Mouse (Mus musculus): Measurements from ENCODE around the gene Gimap7. TPM values are rescaled to one million over a fixed set of nuclear protein-coding genes. Genes with fewer than 3 reads are reported as not detected.

Gimap7 gene
- polyA plus RNA-seq, 1 experiment from 2014 or later, result 0.14 TPM

- ATAC-seq (ENCODE audit: insufficient read depth, low FRiP score), result peak; percentile 63
- Histone ChIP-seq H3K4me3 (replicated peaks; ENCODE audit: low read length) (peak overlapping the region; percentile 51), H3K27me3 (ENCODE audit: control insufficient read depth, insufficient read depth, low read length) (peaks cover 15% of the 10 kb centered on the region), H3K4me1 (ENCODE audit: control insufficient read depth, insufficient read depth, low read length) (peaks cover 16% of the 10 kb centered on the region), H3K4me2 (ENCODE audit: low read depth, low read length) (peak overlapping the region; percentile 85), H3K36me3 (ENCODE audit: control insufficient read depth, insufficient read depth, low read length) (no peaks in the 10 kb centered on the region), H3K9ac (ENCODE audit: low read length) (peak overlapping the region; percentile 69), H3K27ac (ENCODE audit: low read length) (peak overlapping the region; percentile 56), H3K9me3 (replicated peaks; ENCODE audit: control insufficient read depth, low read length) (no peaks in the 10 kb centered on the region)
- 11% methylated on average over 52 of the region's 52 CpGs for WGBS
Observed at GRCm38 (mm10) chr6:48742422-48743351, 24.3 kb downstream of the Gimap7 start.

GRCm38 (mm10) chr6:48745490-48745889, 27.1 kb downstream of the Gimap7 start:
- H3K4me2 ChIP-seq (ENCODE audit: low read depth, low read length), result 0 out of 2 replicates have a peak overlapping the region, but pooled peaks have one; percentile 5
- no peak overlapping the region for H3K4me3 ChIP-seq (replicated peaks; ENCODE audit: low read length)
- H3K4me1 ChIP-seq (ENCODE audit: control insufficient read depth, insufficient read depth, low read length), result peaks cover 16% of the 10 kb centered on the region
- peak overlapping the region; percentile 35; the same call in 1 of the 2 replicates for H3K9ac ChIP-seq (ENCODE audit: low read length)
- peak overlapping the region; percentile 57 for H3K27ac ChIP-seq (ENCODE audit: low read length)
- H3K36me3 ChIP-seq (ENCODE audit: control insufficient read depth, insufficient read depth, low read length), result no peaks in the 10 kb centered on the region
- WGBS, result 44% methylated on average over 2 of the region's 2 CpGs
- no peak for ATAC-seq (ENCODE audit: insufficient read depth, low FRiP score)
- H3K27me3 ChIP-seq (ENCODE audit: control insufficient read depth, insufficient read depth, low read length), result peaks cover 15% of the 10 kb centered on the region
- no peaks in the 10 kb centered on the region for H3K9me3 ChIP-seq (replicated peaks; ENCODE audit: control insufficient read depth, low read length)

GRCm38 (mm10) chr6:48745959-48746889, 27.8 kb downstream of the Gimap7 start, which contains the start of gene Gimap5:
Gene Gimap5 (plus strand): TSS chr6:48746197.
- peak within 1 kb of the TSS; percentile 24; the same call in 1 of the 2 replicates for H3K4me2 ChIP-seq (ENCODE audit: low read depth, low read length)
- H3K36me3 ChIP-seq (ENCODE audit: control insufficient read depth, insufficient read depth, low read length), result no peaks in the 10 kb centered on the region
- H3K4me1 ChIP-seq (ENCODE audit: control insufficient read depth, insufficient read depth, low read length), result peaks cover 16% of the 10 kb centered on the region
- H3K27me3 ChIP-seq (ENCODE audit: control insufficient read depth, insufficient read depth, low read length), result peaks cover 15% of the 10 kb centered on the region
- H3K9ac ChIP-seq (ENCODE audit: low read length), result peak within 1 kb of the TSS; percentile 47; the same call in 1 of the 2 replicates
- no peak for ATAC-seq (ENCODE audit: insufficient read depth, low FRiP score)
- WGBS, result 43% methylated on average over 16 of the region's 16 CpGs
- H3K9me3 ChIP-seq (replicated peaks; ENCODE audit: control insufficient read depth, low read length), result no peaks in the 10 kb centered on the region
- peak within 1 kb of the TSS; percentile 74 for H3K27ac ChIP-seq (ENCODE audit: low read length)
- peak within 1 kb of the TSS; percentile 18; the same call in 1 of the 2 replicates for H3K4me3 ChIP-seq (replicated peaks; ENCODE audit: low read length)

DNA sequence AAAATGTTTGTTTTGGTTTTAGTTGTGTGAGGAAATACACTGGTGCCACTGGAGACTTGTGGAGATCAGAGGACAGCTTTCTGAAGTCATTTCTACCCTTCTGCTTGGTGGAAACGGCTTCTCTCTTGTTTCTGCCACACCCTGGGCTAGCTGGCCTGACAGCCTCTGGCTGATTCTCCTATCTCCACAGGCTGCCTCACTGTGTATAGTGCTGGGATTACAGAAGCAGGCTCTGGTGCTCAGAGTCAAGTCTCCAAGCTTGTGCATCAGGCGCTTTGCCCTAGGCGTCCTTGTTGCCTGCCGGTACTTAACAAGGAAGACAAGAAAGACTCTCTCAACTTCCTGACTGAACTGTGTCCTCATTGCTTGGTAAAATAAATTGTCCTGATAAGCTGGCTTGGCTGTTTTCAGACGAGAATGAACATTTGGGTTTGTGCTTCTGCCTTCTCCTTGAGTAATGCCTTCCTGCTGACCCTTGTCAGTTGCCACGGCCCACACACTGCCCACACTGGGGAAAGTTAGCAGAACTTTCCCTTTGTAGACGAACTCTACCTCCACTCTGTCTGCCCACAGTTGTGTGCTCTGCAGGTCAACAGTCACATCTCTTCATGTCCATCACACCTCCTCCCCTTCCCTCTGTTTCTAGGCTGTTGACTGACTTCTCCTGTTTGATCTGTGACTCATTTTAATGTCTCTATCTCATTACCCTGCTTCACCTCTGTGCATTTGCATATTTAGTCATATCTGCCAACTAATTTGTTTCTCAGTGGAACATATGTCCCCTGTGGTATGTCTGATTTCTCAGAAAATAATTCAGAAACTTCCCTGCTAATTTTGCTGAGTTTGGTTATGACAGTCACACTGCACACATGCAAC, 28.9 kb downstream of the Gimap7 start:
- H3K9ac ChIP-seq (ENCODE audit: low read length), result peak overlapping the region; percentile 39; the same call in 1 of the 2 replicates
- no peak for ATAC-seq (ENCODE audit: insufficient read depth, low FRiP score)
- 36% methylated on average over 7 of the region's 7 CpGs for WGBS
- H3K27ac ChIP-seq (ENCODE audit: low read length), result peak overlapping the region; percentile 74
- H3K27me3 ChIP-seq (ENCODE audit: control insufficient read depth, insufficient read depth, low read length), result peaks cover 11% of the 10 kb centered on the region
- H3K4me3 ChIP-seq (replicated peaks; ENCODE audit: low read length), result peak overlapping the region; percentile 18; the same call in 1 of the 2 replicates
- peak overlapping the region; percentile 24; the same call in 1 of the 2 replicates for H3K4me2 ChIP-seq (ENCODE audit: low read depth, low read length)
- H3K4me1 ChIP-seq (ENCODE audit: control insufficient read depth, insufficient read depth, low read length), result peaks cover 11% of the 10 kb centered on the region
- no peaks in the 10 kb centered on the region for H3K36me3 ChIP-seq (ENCODE audit: control insufficient read depth, insufficient read depth, low read length)
- H3K9me3 ChIP-seq (replicated peaks; ENCODE audit: control insufficient read depth, low read length), result no peaks in the 10 kb centered on the region

DNA sequence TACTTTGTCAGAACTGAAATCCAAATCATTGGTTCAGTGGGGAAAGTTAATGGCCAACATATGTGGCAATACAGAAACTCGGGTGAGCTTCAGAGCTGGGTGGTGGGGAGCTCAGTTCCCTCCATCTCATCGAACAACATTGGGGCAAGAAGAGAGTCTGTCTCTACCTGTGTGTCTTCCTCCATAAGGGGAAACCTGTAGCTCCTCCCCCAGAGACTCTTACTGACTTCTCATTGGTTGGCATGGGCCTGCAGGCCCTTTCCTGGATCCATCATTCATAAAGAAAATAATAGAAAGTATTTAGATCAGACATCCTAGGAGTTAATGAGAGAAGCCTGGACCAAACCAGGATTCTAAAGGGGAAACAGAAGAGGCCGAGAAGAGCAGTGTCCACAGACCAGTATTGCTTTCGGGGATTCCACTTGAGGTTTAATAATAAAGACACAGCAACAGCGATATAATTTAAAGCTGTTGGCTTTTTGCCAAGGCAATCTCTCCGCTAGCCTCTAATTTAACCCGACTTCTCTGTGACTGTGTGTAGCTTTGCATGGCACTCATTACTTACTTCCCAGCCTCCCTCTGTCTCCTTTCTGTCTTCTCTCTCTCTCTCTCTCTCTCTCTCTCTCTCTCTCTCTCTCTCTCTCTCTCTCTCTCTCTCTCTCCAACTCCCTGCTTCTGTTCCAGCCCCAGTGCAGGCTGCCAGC, 45.3 kb downstream of the Gimap7 start:
- Histone ChIP-seq H3K27ac (ENCODE audit: low read length) (no peak overlapping the region), H3K27me3 (ENCODE audit: control insufficient read depth, insufficient read depth, low read length) (no peaks in the 10 kb centered on the region), H3K4me3 (replicated peaks; ENCODE audit: low read length) (no peak overlapping the region), H3K4me2 (ENCODE audit: low read depth, low read length) (no peak overlapping the region), H3K9ac (ENCODE audit: low read length) (no peak overlapping the region), H3K36me3 (ENCODE audit: control insufficient read depth, insufficient read depth, low read length) (no peaks in the 10 kb centered on the region), H3K9me3 (replicated peaks; ENCODE audit: control insufficient read depth, low read length) (no peaks in the 10 kb centered on the region), H3K4me1 (ENCODE audit: control insufficient read depth, insufficient read depth, low read length) (no peaks in the 10 kb centered on the region)
- 59% methylated on average over 7 of the region's 7 CpGs for WGBS
- no peak for ATAC-seq (ENCODE audit: insufficient read depth, low FRiP score)

GRCm38 (mm10) chr6:48764496-48764895, 46.1 kb downstream of the Gimap7 start:
- Histone ChIP-seq H3K36me3 (ENCODE audit: control insufficient read depth, insufficient read depth, low read length) (no peaks in the 10 kb centered on the region), H3K27ac (ENCODE audit: low read length) (no peak overlapping the region), H3K9ac (ENCODE audit: low read length) (no peak overlapping the region), H3K27me3 (ENCODE audit: control insufficient read depth, insufficient read depth, low read length) (no peaks in the 10 kb centered on the region), H3K4me1 (ENCODE audit: control insufficient read depth, insufficient read depth, low read length) (no peaks in the 10 kb centered on the region), H3K4me2 (ENCODE audit: low read depth, low read length) (no peak overlapping the region), H3K4me3 (replicated peaks; ENCODE audit: low read length) (no peak overlapping the region), H3K9me3 (replicated peaks; ENCODE audit: control insufficient read depth, low read length) (no peaks in the 10 kb centered on the region)
- 94% methylated on average over 10 of the region's 10 CpGs for WGBS
- ATAC-seq (ENCODE audit: insufficient read depth, low FRiP score), result no peak

DNA sequence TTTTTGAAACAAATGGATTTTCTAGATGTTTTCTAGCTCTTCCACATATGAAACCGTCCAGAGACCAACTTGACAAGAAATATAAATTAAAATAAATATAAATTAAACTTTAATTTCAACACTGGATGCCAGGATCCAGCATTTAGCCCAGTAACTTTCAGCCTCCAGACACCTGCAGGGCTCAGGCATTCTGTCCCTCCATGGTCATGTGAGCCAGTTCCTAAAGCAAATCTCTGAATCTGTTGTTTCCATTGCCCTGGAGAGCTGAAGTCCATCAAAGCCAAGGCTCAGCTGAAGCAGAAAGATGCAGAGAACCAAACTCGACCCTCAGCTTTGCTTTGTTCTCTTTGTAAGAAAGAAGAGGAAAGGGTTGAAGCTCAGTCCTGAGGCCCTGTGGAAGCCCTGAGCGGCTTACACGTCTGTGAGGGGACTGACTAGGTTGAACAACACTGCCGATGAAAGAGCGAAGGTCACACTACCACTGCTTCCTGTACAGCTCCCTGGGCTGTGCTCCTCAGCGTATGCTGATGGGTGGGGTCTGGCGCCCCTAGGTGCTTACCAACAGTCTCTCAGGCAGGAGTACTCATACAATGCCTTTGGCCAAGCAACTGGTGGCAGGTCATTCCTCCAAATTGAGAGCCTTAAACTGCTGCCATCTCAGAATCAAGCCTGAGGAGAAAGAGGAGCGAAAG, 49.9 kb downstream of the Gimap7 start:
- no peak for ATAC-seq (ENCODE audit: insufficient read depth, low FRiP score)
- H3K36me3 ChIP-seq (ENCODE audit: control insufficient read depth, insufficient read depth, low read length), result no peaks in the 10 kb centered on the region
- no peak overlapping the region for H3K9ac ChIP-seq (ENCODE audit: low read length)
- no peaks in the 10 kb centered on the region for H3K4me1 ChIP-seq (ENCODE audit: control insufficient read depth, insufficient read depth, low read length)
- 61% methylated on average over 9 of the region's 9 CpGs for WGBS
- no peak overlapping the region for H3K4me3 ChIP-seq (replicated peaks; ENCODE audit: low read length)
- H3K27me3 ChIP-seq (ENCODE audit: control insufficient read depth, insufficient read depth, low read length), result no peaks in the 10 kb centered on the region
- H3K9me3 ChIP-seq (replicated peaks; ENCODE audit: control insufficient read depth, low read length), result no peaks in the 10 kb centered on the region
- no peak overlapping the region for H3K4me2 ChIP-seq (ENCODE audit: low read depth, low read length)
- H3K27ac ChIP-seq (ENCODE audit: low read length), result no peak overlapping the region

All from stomach, embryonic 16.5 days (tissue).